Mouse (Mus musculus) gastrocnemius, postnatal 4 days (tissue): ENCODE measurements around the gene Npr1. TPM values are rescaled to one million over a fixed set of nuclear protein-coding genes. Genes with fewer than 3 reads are reported as not detected.
A peak's percentile ranks its signal among the peaks of the same experiment; 100 is the strongest.

ENCODE experiments used
- DNase-seq, 2 experiments: peaks; one replicate each; pipeline ENCODE4 v3.0.0; 2021 to 2022; ENCODE audit warnings: low spot score in 2 of 2, mixed read lengths in 2 of 2
- total RNA-seq, 2 experiments: library from RNA; stranded (reverse); gene quantifications; 2 replicates each; pipeline ENCODE4 v1.2.3; 2021

Gene Npr1
- total RNA-seq, 2 experiments from 2014 or later: 25.9 to 26.4 TPM

DNA sequence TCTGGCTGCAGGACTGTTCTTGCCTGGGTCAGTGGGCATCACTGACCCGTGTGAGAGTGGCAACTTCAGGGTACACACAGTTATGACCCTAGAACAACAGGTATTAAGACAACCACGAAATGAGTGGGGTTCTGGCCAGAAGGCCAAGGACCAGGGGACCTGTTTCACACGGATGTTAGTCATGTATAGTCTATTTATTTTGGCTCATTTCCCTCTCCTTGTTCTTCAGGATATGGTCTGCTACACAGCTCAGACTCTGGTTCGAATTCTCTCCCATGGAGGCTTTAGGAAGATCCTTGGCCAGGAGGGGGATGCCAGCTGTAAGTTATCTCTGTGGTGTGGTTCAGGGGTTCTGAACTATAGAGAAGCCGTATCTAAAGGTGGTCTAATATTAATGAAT is 21.3 kb upstream of the Npr1 start:
- no peak for DNase-seq

DNA sequence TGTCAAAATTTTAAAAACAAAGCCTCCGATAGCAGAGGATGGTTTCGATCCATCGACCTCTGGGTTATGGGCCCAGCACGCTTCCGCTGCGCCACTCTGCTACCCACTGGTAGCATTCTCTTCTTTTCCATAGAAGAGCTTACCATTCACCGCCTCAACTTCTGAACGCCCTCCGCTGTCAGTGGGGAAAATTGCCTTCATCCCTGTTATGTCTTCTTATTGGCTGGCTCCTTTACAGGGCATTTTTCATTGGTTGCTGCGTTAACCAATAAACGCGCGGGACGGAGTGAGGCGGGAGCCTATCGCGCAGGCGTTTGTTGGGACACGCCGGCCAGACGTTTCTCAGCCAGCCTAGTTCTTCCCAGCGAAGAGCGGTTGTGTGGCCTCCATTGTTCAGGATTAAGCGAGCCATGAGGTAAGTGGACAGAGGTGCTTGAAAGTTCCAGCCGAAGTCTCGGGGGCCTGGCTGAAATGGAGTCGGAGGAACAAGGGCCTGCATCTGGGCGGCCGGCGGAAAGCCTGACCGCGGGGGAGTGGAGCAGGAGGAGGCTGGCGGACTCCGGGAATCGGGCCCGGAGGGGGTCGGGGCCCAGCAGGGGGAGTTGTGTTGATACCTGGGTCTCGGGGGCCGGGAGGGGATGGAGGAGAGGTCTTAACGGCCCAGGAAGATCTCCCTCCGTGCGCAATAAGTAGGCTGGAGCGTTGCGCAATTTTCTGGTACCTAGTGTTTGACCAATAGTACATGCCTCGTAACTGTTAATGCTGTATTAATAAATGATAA is 10.4 kb upstream of the Npr1 start, which contains the start of gene Ilf2:
TSS of gene Ilf2 (plus strand) at position 296 of the 781 bp plus-strand sequence.
- peak; percentile 86 to 94 for DNase-seq

DNA sequence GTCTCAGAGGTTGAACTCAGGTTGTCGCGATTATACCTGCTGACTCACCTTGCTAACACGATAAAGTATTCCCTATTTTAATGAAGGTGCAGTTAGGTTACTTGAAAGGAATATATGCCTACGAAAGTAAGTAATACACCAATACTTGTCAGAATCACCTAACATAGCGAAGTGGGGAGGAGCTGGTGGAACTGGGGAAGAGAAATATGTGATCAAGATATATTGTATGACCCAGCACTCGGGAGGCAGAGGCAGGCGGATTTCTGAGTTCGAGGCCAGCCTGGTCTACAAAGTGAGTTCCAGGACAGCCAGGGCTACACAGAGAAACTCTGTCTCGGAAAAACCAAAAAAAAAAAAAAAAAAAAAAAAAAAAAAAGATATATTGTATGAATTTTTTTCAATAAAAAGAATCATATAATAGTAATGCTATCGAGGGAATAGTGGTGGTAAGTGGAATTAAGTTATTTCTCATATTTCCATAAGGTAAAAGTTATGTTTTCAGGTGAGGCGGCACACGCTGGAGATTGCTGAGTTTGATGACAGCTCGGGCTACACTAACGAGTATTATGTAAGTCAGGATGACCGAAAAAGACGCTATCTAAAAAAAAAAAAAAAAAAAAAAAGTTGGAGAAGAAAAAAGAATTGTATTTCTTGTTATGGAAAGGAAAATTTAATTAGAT is 9.6 kb upstream of the Npr1 start:
- DNase-seq: no peak

DNA sequence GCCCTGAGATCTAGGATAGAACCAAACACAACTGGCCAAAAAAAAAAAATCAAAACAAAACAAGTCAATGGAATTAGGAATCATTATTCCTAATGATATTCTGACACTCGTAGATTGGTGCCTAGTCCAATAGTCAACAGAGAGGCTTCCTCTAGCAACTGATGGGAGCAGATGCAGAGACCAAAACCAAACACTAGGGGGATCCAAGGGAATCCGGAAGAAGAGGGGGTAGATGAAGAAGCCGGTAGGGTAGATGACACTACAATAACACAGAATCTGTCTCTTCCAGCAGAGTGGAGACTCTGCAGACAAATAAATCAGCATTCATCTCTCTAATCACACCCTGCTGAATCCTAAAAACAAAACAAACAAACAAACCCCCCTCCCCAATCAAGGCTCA is 6.5 kb upstream of the Npr1 start:
- DNase-seq: peak in 1 of 2 experiments; percentile 38

DNA sequence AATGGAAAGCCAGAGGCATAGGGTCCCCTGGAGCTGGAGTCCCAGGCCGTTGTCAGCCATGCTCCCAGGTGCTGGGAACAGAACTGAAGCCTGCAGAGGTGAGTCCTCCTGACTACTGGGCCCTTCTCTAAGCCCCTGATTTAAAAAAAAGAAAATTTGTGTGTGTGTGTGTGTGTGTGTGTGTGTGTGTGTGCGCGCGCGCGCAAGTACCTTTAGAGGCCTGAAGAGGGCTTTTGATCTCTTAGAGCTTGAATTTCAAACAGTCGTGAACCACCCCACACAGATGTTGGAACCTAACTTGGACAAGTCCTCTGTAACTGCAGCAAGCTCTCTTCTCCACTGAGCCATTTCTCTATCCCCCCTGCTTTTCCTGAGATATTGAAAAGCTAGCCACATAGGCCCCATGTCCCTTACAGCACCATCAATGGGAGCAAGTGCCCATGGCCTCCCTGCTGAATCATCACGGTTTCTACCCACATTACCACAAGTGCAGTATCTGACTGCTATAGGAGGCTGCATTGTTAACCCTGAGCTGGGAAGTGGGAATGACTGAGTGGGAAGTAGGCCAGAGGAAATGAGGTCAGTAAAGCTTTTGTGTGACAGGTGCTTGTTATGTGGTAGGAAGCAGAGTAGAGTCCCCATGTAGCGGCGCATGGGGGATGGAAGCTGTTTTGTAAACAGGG is 2.1 kb upstream of the Npr1 start:
- DNase-seq: no peak

DNA sequence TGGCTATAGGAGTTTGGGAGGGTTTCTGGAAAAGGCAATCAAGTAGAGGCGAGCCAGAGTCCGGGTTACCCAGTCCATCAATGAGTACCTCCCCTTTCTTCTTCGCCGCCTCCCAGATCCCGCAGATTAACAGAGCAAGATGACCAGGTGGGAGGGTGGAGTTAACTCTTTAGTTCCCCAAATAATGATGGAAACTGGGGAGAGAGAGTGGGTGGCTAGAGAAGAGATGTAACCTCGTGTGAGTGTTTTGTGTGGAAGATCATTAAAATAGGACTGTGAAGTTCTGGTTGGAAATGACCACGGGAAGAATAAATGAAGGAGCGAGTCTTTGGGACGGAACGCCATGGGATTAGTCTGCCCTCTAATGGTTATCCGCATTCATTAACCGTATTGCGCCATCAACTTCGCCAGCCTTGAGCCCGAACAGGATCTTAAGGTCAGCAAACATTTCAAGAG is 673 bp upstream of the Npr1 start:
- peak in 1 of 2 experiments; percentile 59 for DNase-seq

DNA sequence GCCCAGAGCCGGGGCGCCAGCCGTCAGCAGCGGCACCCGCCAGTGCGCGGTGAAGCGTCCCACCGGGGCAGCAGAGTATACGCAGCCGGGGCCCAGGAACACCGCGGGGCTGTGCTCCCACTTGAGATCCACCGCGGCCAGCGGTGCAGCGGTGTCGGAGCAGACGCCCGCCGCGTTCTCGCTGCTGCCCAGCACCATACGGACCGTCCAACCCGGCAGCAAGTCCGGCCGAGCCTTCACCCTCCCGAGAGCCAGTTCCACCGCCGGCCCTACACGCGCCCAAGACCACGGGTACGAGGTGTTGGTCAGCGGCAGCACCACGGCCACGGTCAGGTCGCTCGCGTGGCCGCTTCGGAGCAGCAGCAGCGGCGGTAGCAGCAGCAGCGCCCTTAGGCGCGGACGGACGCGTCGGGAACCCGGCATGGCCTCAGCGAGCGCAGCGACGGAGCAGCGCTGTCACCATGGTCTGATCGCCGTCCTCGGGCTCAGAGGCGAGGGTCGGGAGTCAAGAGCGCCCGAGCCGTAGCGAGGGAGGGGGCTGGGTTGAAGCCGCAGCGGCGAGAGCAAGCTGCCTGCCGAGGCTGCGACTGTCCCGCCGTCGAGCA is 483 bp downstream of the Npr1 start:
- DNase-seq: peak in 1 of 2 experiments; percentile 57

DNA sequence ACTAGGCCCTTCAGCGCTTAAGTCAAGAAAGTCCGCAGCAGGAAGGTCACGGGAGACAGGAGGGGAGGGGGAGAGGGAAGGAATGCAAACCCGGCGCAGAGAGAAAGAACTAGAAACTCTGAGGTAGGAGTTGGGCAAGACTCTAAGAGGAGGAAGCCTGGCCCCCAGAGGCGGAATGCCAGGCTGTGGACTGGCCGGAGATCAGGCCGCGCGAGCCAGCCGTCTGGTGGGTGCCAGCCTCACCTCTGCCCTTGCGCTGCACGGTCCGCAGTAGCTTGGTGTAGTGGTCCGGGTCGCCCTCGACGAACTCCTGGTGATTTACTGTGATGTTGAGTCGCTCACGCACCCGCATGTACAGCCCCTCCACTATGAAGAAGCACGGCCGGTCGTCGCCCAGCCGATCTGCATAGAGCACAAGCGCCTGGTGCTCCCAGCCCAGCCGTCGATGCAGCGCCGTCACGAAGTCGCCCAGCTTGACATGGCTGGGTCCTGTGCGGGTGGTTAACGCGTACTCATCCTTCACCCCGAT is 1.1 kb downstream of the Npr1 start:
- peak in 1 of 2 experiments; percentile 36 for DNase-seq

DNA sequence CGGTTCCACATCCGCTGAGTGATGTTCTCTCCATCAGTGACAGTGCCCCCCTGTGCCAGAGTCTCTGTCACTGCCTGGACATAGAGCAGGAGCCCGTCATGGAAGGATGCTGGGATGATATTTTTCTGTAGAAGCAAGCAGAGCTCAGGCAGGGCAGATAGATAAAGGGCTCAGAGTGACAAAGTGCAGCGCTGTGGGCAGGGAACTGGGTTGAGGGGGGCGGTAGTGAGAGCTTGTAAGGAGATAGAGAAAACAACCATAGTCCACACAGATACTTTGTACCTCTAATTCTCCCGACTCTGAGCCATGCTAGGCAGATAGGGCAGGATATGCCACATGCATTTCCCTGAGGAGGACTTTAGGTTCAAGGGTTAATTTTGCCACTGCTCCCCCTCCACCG is 3.1 kb downstream of the Npr1 start:
- DNase-seq: no peak

DNA sequence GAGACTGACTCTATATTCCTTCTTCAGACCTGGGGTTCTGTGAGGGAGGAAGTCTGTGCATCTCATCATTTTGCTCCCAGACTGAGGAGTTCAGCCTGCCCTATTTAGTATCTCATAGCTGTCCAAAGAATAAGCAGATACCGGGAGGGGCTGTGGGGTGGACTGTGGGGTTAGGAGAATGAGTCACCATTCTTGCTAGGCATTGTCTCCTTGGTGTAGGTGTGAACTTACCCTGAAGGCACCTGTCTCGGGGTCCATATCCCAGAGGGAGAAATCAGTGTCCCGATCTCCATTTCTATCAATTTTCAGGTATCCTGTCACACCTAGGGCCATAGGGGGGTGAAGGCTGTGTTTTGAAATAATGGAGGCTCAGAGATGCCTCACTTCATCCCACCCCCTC is 3.7 kb downstream of the Npr1 start:
- DNase-seq: no peak

DNA sequence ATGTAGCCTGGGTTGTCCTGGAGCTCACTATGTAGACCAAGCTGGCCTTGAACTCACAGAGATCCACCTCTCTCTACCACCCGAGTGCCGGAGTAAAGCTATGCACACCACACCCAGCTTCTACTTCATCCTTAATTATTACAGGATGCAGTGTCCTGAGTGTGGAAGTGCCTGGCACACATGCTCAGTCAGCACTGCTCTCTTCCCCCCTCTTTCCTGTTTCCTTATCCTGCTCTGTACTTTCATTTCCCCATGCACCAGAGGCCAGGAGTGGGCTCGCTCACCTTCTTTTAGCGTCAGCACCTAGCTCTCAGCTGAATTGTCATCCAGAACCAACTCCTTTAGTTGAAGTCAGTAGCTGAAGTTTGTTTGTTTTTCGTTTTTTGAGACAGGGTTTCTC is 5.4 kb downstream of the Npr1 start:
- no peak for DNase-seq

DNA sequence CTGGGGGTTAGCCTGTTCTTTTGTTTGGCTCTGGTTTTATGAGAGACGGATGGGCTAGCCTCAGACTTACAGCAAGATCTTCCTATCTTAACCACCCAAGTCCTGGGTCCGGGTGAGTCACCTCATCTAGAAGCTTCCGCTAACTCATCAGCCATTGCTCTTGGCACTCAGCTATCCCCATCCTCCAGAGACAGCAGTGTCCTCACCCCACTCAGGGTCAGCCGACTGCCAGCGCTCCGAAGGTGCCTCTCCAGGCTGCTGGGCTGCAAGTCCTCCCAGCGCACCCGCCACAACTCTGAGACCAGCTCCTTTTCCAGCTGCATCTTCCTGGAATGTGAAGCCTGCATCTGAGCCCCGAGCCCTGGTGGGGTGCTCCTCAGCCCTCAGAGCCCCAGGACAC is 5.9 kb downstream of the Npr1 start:
- no peak for DNase-seq

DNA sequence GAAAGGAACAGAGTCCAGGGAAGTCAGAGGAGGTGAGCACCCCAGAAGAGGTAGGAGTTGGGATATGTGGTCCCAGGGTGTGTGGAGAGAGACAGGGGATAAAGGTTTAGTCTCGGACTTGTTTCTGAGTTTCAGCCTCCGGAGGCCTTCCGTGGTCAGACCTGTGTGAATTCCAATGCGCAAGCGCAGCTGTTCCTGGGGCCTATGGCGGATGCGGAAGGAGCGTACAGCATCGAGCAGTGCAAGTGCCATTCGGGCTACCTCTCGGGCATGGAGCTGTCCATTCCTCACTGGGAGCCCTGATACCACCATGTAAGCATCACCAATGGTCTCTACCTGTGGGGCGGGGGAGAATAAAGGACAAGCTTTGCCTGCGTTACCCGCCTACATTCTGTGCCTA is 10.7 kb downstream of the Npr1 start:
- DNase-seq: no peak

DNA sequence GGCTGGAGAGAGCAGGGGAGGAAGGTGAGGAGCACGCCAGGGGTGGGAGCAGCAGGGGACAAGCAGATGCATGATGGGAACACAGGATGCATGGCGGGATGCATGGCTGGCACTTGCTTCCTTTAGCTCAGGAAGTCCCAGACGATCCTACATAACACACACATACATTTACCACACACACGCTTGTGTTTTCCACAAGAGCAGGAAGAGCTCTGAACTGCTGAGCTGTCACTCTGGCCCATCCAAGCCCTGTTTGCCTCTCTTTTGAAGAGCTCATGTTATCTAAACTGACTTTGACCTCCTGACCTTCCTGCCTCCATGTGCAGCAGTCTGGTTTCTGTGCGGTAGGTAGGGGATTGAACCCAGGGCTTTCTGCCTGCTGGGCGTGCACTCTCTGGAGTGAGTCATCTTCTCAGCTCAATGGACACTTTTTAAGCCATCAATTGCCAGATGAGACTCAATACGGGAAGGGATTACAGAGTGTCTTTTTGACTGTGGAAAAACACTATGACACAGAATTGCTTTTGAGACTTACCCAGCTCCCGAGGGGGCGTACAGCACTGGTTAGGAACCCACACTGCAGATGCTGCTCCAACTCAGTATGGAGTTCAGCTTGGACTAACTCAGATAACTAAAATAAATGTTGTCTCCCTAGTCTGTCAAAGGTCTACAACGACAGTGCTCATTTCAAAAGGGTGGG is 14.1 kb downstream of the Npr1 start:
- DNase-seq: no peak

DNA sequence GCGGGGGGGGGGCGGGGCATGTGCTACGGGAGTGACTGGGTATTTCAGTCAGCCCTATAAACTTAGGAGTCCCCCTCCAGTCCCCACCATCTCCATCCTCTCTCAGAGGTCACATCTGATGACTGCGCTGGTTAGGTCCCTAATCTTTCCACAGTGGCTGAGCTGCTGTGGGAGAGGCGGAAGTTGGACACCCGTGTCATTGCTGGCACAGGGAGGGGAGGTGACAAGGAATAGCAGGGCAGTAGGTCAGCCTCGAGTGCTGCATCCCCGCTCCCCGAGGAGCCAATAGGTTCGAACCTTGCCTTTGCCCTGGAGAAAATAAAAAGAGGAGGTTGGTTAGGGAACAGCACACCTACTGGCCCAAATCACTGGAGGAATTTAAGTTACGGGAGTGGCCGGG is 14.8 kb downstream of the Npr1 start:
- DNase-seq: no peak

DNA sequence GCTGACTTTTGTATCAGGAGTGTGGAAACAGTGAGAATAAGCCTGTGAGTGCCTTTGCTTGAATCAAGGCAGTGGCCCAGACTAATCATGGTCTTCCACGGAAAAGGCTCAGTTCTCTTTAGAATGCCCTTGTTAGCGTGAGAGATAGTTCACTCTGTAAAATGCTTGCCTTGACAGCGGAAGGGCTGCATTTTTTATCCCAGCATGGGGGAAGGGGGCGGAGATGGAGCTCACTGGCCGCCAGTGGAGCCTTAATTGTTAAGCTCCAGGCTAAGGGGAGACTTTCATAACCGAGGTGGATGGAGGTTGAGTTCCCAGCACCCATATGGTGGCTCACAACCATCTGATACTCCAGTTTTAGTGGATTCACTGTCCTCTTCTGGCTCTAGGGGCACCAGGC is 17.0 kb downstream of the Npr1 start:
- no peak for DNase-seq

DNA sequence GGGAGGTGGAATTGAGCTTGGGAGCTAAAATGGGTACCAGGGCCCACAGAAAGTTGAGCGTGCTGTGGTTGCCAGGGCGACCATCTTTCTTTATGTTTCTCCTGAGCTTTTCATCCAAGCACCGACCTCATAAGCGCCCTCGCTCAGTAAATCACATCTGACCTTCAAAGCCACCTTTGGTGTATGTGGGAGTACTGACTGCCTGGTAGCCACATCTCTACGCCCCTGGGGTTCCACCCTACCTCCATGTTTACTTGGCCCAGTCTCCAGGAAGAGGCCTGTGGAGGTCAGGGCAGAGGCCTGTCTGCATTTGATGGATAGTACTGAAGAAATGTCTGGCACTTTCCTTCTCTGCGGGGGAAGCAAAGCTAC is 18.6 kb downstream of the Npr1 start:
- no peak for DNase-seq

DNA sequence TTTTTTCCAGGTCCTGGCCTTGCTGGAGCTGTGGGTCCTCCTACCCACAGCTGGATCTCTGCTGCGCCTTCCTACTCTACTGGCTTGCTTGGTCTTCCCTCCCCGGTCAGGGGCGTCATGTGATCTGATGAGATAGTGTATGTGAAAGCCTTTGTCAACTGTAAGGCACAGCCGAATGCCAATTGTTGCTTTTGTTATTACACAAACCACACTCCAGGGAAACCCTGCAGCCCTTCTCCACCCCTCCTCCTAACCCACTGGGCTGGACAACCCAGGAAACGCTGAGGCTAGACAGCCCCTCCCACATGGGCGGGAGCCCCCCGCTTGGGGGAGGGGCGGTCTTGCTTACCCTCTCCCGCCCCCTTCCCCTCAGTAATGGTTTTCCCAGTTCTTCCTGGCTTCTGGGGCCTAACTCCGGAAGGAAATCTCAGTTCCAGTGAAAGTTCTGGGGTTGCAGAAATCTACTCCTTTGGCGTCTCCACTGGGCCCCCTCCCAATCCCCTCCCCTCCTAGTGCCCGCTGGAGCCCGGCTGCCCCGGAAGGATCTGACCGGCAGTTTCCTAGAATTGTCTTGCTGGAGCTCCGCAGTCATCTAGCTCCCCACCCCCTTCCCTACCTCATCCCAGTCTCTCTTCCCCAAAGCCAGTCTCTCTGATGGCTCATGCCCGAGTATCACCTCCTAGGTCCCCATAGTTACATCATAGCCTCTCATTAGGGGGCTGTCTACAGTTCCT is 19.1 kb downstream of the Npr1 start:
- DNase-seq: peak; percentile 88 to 92

DNA sequence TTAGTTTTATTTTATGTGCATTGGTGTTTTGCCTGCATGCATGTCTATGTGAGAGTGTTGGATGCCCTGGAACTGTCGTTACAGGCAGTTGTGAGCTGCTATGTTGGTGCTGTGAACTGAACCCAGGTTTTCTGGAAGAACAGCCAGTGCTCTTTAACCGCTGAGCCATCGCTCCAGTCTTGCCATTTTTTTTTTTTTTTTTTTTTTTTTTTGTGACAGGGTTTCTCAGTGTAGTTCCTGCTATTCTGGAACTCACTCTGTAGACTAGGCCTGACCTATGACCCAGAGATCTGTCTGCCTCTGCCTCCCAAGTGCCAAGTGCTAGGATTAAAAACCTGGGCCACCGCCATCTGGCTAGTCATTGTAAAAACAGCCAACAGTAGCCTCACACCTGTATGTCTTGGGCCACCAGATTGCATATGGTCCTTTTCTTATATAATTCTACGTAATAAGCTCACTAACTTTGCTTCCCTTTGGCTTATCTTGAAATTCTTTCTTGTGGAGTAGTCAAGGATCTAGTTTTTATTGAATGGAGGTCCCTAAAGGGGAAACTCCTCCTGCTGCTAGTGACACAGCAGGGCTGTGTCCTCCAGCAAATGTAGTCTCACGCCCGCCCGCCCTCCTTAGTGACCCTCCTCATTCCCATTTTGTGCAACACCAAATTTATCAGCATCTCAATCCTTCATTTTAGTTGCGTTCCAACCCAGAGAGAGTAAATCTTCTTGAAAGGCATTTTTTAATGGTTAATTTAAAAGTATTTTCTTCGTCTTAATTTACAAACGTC is 20.1 kb downstream of the Npr1 start:
- no peak for DNase-seq
